Mouse (Mus musculus) CD4-positive, CD25-positive, alpha-beta regulatory T cell, adult 4 months (primary cell): ENCODE measurements around the gene Gm16867. TPM values are rescaled to one million over a fixed set of nuclear protein-coding genes. Genes with fewer than 3 reads are reported as not detected.
"Not testable (repeated sequence)": the region's sequence is repeated elsewhere in the genome, so short reads cannot be mapped to it uniquely, and the experiment has no call there.

Source experiments
- ATAC-seq: one replicate; pipeline ENCODE4 v1.8.0; 2017
- polyA plus RNA-seq, 2 experiments: library from polyadenylated mRNA; unstranded; fragments of 100-300 nt; shearing (Covaris generic); gene quantifications; one replicate each; pipeline ENCODE4 v1.2.1; 2017

Gm16867 gene
- polyA plus RNA-seq, 2 experiments from 2014 or later = 2.1 TPM; not detected in 1

GRCm38 (mm10) chr14:69464465-69464864 is 38.7 kb downstream of the Gm16867 start:
- ATAC-seq = not testable (repeated sequence)

- not testable (repeated sequence) for ATAC-seq
These were observed 45.5 kb downstream of the Gm16867 start for GRCm38 (mm10) chr14:69457691-69458090.

- ATAC-seq = not testable (repeated sequence)
These were observed 48.5 kb downstream of the Gm16867 start for GRCm38 (mm10) chr14:69454640-69455039.

GRCm38 (mm10) chr14:69448845-69449244 is 54.3 kb downstream of the Gm16867 start:
- ATAC-seq = not testable (repeated sequence)

GRCm38 (mm10) chr14:69447006-69447405 is 56.2 kb downstream of the Gm16867 start:
- ATAC-seq = not testable (repeated sequence)

GRCm38 (mm10) chr14:69443092-69443692 is 60.0 kb downstream of the Gm16867 start:
- ATAC-seq = not testable (repeated sequence)

GRCm38 (mm10) chr14:69440955-69441354 is 62.2 kb downstream of the Gm16867 start:
- not testable (repeated sequence) for ATAC-seq

- ATAC-seq = not testable (repeated sequence)
These were observed 64.4 kb downstream of the Gm16867 start for GRCm38 (mm10) chr14:69438678-69439214.

GRCm38 (mm10) chr14:69421003-69421402 is 82.2 kb downstream of the Gm16867 start:
- ATAC-seq = not testable (repeated sequence)

- not testable (repeated sequence) for ATAC-seq
These were observed 85.6 kb downstream of the Gm16867 start for GRCm38 (mm10) chr14:69417545-69417944.

Other genes starting within 250 kb of the Gm16867 start
- not detected for gene Synb, start 209.1 kb downstream of the Gm16867 start, polyA plus RNA-seq
- not detected for gene Gm27179, start 9.2 kb upstream of the Gm16867 start, polyA plus RNA-seq
- gene Entpd4b, start 52.1 kb upstream of the Gm16867 start, polyA plus RNA-seq = 1 to 10 TPM; 6.5 to 6.9 TPM